Mouse (Mus musculus): ENCODE data around the gene Gm38431.
"Not testable (repeated sequence)": the region's sequence is repeated elsewhere in the genome, so short reads cannot be mapped to it uniquely, and the experiment has no call there.

The Gm38431 gene

GRCm38 (mm10) chr9:21105760-21106564 is 14.2 kb upstream of the Gm38431 start:
- ATAC-seq (ENCODE audit: low TSS enrichment): peak; percentile 84

GRCm38 (mm10) chr9:21104814-21105213 is 13.0 kb upstream of the Gm38431 start:
- ATAC-seq (ENCODE audit: low TSS enrichment): no peak

- no peak for ATAC-seq (ENCODE audit: low TSS enrichment)
Measured at GRCm38 (mm10) chr9:21102076-21102475, 10.3 kb upstream of the Gm38431 start.

GRCm38 (mm10) chr9:21100447-21101161 is 8.8 kb upstream of the Gm38431 start:
- no peak for ATAC-seq (ENCODE audit: low TSS enrichment)

GRCm38 (mm10) chr9:21097793-21098192 is 6.0 kb upstream of the Gm38431 start:
- ATAC-seq (ENCODE audit: low TSS enrichment): peak; percentile 88

- no peak for ATAC-seq (ENCODE audit: low TSS enrichment)
Measured at GRCm38 (mm10) chr9:21095958-21096357, 4.2 kb upstream of the Gm38431 start.

GRCm38 (mm10) chr9:21093423-21093822 is 1.6 kb upstream of the Gm38431 start:
- ATAC-seq (ENCODE audit: low TSS enrichment): no peak

- peak; percentile 3; the same call in 1 of the 2 replicates for ATAC-seq (ENCODE audit: low TSS enrichment)
Measured at GRCm38 (mm10) chr9:21090972-21091706, 658 bp downstream of the Gm38431 start.

GRCm38 (mm10) chr9:21090537-21090936 is 1.3 kb downstream of the Gm38431 start:
- no peak for ATAC-seq (ENCODE audit: low TSS enrichment)

- ATAC-seq (ENCODE audit: low TSS enrichment): no peak
Measured at GRCm38 (mm10) chr9:21083324-21083723, 8.5 kb downstream of the Gm38431 start.

GRCm38 (mm10) chr9:21081127-21081526 is 10.7 kb downstream of the Gm38431 start:
- no peak for ATAC-seq (ENCODE audit: low TSS enrichment)

GRCm38 (mm10) chr9:21075625-21076024 is 16.2 kb downstream of the Gm38431 start:
- no peak for ATAC-seq (ENCODE audit: low TSS enrichment)

- ATAC-seq (ENCODE audit: low TSS enrichment): no peak
Measured at GRCm38 (mm10) chr9:21074173-21074572, 17.6 kb downstream of the Gm38431 start.

- peak; percentile 84 for ATAC-seq (ENCODE audit: low TSS enrichment)
Measured at GRCm38 (mm10) chr9:21073044-21073840, 18.6 kb downstream of the Gm38431 start, which contains the start of the genes Gm49373 and Fdx1l. Gm49373 (minus strand) TSS chr9:21073096. Fdx1l (minus strand) TSS chr9:21073614.

GRCm38 (mm10) chr9:21072641-21073040 is 19.2 kb downstream of the Gm38431 start:
- peak; percentile 24; the same call in 1 of the 2 replicates for ATAC-seq (ENCODE audit: low TSS enrichment)

GRCm38 (mm10) chr9:21067006-21067684 is 24.7 kb downstream of the Gm38431 start, which contains the start of gene Zglp1:
Zglp1 (minus strand) TSS chr9:21067093.
- no peak for ATAC-seq (ENCODE audit: low TSS enrichment)

- ATAC-seq (ENCODE audit: low TSS enrichment): peak; percentile 96
Measured at GRCm38 (mm10) chr9:21062928-21063327, 28.9 kb downstream of the Gm38431 start.

- no peak for ATAC-seq (ENCODE audit: low TSS enrichment)
Measured at GRCm38 (mm10) chr9:21051578-21051977, 40.2 kb downstream of the Gm38431 start.

- ATAC-seq (ENCODE audit: low TSS enrichment): no peak
Measured at GRCm38 (mm10) chr9:21045235-21045634, 46.6 kb downstream of the Gm38431 start.

- ATAC-seq (ENCODE audit: low TSS enrichment): not testable (repeated sequence)
Measured at GRCm38 (mm10) chr9:21044785-21045184, 47.0 kb downstream of the Gm38431 start.

GRCm38 (mm10) chr9:21043563-21043962 is 48.2 kb downstream of the Gm38431 start:
- ATAC-seq (ENCODE audit: low TSS enrichment): no peak

Data from frontal cortex, adult (tissue).